Mouse (Mus musculus) retina, adult 2 months (tissue): ENCODE data around the gene Atp5d.

Source experiments
- DNase-seq: peaks from one replicate; pipeline ENCODE4 v3.0.0-alpha.2; 2012; ENCODE audit warnings: low read depth, low spot score

Gene Atp5d

GRCm38 (mm10) chr10:80152071-80152872 lies 13.8 kb downstream of the Atp5d start:
- DNase-seq = no peak

DNA sequence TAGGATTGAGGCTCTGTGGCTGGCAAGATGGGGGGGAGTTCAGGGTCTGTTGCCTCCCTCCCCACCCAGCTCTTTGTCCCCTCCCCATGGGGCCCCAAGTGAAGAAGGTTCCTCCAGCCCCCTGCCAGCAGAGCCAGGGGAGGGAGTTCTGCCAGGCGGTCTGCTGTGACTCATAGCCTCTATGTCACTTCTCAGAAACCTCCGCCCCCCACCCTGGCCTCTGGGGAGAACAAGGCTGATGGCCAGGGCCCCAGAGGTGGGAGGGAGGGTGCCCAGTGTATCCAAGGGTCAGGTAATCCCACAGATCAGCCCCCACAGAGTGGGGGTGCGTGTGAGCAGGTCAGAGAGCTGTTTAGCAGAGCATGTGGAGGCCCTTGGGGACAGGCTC lies 14.4 kb downstream of the Atp5d start:
- no peak for DNase-seq

GRCm38 (mm10) chr10:80153713-80154112 lies 15.3 kb downstream of the Atp5d start:
- no peak for DNase-seq

DNA sequence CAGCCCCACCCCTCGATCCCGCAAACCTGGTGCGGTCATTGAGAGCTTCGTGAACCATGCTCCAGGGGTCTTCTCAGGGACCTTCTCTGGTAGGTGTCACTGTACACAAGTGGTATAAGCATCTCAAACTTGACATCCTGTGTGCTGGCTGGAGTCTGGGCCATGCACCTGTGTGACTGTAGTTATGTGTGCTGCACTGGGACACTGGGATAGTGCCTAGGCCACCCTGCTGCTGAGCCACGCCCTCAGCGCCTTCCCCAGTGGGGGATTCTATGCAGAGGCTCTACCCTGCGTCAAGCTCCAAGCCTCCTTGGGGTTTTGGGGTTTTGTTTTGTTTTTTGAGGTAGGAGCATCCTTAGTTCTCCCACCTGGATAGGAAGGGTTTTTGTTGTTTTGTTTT lies 16.0 kb downstream of the Atp5d start:
- no peak for DNase-seq

GRCm38 (mm10) chr10:80155277-80155676 lies 16.8 kb downstream of the Atp5d start:
- DNase-seq = no peak

DNA sequence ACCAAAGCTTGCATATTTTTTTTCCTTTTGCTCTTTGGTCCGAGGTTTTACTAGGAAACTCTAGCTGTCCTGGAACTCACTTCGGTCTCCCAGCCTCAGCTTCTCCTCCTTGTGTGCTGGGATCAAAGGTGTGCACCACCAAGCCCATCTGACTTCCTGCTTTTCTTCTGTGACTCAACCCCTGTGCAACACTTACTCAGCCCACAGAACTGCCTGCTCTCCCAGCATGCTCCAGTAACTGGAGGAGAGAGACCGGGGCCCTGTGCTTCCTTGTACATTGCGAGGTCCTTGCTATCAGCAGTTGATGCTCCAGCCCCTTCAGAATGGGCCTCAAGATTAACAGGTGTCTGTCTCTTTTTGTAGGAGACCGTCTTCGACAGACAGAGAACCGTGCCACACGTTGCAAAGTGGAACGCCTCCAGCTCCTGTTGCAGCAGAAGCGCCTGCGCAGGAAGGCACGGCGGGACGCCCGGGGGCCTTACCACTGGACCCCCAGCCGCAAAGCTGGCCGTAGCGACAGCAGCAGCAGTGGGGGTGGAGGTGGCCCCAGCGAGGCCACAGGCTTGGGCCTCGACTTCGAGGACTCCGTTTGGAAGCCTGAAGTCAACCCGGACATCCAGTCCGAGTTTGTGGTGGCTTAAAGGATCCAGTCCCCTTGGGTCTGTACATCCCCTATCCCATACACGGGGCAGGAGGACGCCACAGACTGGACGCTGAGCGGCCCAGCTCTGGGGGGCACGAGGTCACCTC lies 17.7 kb downstream of the Atp5d start:
- no peak for DNase-seq

GRCm38 (mm10) chr10:80156752-80157053 lies 18.3 kb downstream of the Atp5d start:
- DNase-seq = no peak

DNA sequence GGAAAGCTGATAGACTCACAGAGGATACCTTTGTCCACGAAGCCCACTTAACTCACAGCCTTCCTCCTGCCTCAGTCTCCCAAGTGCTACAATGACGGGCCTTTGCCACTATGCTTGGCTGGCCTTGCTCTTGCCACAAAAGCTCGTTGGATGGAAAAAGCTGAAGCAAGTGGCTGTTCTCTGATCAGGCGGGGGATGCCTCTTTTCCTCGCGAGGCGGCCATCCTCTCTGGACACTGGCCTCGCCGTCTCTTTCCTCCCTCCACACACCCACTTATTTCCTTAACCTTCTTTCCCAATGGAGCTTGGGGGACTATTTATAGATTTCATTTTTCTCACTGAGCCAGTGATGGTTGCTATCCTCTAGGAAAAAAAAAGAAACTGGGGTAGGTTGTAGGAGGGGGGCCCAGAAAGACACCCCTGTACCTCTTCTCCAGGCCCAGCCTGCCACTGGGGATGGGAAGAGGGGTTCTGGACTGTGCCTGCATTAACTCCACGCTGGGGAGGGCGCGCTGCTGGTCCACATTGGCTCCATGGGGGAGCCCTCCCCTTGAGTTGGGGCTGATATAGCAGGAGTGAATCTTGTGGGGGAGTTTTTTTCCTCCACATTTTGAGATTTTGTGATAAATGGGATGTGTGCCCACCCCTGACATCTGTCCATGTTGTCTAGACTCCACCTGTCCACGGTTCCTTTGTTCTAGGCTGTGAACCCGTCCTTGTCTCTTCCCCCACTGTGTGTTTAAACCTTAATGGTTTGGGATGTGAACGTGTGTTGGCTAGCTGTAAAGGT lies 18.9 kb downstream of the Atp5d start:
- DNase-seq = no peak

DNA sequence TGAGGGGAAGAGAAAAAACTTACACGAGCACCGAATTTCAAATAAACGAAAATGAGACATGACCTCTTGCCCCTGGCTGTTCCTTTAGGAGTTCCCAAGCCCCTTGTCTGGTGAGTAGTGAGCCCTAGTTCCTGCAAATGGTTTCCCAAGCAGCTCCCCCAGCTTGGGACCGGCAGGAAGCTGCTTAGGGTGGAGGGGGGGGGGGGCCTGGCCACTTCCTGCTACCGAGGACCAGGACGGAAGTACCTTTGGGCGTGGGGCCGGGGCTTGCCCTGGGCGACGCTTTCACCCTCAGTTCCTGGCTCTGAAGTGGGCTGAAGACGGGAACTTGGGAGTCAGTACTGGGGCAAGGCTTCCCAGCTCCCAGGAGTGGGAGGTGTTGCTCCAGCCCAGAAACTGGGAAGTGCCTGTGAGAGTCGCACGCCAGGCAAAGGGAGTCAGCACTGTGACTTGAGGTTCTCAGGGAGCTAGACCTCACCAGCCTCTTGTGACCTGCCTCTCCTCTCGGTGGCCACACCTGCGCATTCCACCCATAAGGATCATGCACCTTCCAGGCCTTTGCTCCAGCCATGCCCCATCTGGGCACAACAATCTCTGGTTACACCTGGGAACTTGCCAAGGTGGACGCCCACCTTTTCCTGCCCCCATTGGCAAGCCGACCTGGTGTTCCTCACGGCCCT lies 20.0 kb downstream of the Atp5d start:
- DNase-seq = no peak

DNA sequence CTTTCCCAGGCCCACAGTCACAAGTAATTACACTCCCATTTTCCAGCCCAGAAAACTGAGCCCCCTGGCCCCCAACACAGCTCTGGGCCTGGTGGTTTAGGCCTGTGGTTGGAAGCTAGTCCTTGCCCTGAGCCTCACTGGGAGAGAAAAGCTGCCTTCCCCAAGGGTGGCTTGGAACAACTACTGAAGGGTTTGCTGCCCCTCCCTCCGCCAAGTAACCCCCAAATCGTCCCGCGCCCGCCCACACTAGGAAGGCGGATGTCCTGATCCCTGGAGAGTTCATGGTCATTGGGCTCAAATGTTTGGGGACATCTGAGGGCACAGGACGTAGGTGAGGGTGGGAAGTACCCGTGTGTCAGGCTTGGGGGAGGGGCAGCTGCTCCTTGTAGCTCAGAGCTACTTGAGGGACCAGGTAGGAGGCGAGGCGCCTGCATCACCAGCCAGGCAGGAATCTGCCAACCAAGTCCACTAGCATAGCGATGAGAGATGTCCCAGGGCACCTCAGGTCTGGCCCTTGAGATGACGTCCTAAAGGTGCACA lies 20.7 kb downstream of the Atp5d start:
- DNase-seq = no peak

DNA sequence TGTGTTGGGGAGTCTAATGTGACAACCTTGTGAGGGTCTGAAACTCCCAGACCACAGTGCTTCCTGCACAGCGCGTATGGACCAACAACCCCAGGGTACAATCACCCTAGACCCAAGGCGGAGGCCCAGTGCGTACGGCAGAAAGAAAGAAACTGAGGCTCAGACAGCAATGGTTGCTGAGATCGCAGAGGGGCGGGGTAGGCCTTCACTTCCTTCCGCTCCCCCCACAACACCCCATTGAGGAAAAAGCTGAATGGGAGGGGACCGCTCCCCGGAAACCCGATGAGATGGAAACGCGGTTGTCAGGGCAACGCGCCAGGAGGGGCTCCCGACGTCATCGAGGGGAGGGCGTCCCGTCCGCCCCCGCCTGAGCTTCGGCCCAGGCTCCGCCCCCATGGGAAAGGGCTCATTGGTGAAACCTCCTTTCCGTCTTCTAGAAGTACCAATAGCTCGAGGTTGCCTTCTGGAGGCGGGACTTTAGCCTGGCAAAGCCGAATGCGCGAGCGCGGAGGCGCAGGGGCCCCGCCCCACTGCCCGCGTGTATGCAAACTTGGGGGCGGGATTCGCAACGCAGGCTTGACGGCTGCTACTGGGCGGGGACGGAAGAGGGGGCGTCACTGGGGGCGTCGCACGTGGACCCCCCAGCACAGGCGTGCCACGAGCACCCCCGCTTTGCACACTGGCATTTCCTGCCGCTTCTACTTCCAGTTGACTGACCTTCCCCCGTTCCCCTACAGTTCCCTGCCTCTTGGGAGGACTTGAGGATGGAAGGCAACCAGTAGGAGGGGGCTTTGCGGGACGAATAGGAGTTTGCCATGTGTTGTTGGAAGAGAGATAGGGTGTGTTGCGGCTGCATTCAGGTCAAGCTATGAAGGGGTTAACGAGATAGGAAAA lies 21.4 kb downstream of the Atp5d start:
- peak; percentile 95 for DNase-seq

DNA sequence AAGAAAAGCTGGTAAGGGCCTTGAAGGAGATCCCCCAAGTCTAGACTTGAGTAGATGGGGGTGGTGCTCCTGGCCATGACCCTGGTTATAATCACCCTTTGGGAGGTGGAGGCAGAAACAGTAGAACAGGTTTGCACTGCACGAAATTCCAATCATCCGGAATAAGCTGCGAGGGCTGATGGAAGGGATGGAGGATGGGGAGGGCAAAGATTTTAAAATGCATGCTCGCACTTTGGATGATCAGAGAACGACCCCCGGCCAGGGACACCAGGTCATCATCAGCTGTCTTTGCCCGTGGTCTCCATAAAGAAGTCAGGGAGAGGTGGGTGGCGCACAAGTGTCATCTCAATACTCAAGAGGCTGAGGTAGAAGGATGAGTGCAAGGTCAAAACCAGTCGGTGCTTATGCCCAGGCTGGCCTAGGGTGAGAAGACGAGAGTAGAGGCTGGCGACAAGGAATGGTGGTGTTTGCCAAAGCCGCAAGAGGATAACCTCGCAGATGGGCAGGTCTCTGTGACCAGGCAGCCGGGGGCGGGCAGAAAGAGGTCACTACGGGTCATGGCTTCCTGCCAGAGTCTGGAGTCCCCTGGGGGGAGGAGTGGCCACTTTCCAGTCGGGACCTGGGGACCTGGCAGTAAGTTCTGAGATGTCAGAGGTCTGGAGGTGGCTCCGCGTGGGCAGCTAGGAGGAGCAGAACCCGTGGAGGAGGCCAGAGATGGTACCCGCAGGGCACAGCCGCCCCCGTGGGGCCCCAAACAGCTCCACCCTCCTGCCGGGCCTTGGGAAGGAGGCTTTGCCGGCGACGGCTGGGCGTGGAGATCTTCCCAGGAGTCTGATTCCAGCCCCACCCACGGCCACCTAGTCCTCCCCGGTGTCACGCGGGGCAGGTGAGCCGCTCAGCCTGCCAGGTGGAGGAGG lies 22.3 kb downstream of the Atp5d start:
- DNase-seq = no peak

DNA sequence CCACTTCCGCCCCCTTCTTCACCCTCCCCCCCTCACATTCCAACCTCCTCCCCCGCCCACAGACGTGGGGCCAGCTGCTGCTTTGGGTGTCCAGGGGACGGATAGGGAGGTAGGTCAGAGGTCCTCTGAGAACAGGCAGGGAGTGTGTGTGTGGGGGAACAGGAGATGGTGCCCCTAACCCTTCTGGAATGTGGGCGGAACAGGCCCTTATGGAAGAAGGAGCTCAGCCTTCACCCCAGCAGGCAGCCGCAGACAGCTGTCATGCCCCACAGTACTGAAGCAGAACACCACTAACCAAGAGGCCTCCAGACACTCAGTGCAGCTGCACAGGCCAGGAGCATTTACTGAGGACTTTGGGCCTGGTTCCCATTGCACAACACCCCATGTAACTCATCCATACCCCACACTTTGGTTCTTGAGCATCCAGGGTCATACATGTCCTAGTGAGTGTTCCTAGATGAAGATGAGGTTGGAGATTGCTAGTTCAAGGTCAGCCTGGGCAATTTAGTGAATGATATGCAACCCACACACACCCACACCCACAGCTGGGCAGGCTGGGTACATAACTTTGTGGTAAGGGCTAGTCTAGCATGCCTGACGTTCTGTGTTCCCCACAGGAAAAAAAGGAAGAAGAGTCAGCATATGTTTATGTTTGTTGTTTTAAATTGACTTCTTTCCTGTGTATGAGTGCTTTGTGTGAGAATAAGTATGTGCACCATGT lies 23.2 kb downstream of the Atp5d start:
- no peak for DNase-seq

DNA sequence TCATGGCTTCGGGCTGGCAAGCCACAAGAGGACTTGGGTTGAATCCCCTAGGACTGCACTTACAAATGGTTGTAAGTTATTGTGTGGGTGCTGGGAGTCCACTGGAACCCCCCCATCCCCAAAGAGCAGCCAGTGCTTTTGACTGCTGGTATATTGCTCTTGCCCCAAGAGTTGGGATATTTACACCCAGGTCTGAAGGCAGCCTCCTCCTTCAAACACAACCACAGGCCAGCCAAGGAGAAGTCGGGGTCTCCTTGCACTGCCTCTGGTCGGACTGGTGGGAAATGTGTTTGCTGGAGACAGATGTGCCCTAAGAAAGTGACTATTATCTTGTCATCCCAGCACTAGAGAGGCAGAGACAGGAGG lies 23.8 kb downstream of the Atp5d start:
- DNase-seq = no peak

GRCm38 (mm10) chr10:80162716-80163299 lies 24.4 kb downstream of the Atp5d start:
- no peak for DNase-seq

DNA sequence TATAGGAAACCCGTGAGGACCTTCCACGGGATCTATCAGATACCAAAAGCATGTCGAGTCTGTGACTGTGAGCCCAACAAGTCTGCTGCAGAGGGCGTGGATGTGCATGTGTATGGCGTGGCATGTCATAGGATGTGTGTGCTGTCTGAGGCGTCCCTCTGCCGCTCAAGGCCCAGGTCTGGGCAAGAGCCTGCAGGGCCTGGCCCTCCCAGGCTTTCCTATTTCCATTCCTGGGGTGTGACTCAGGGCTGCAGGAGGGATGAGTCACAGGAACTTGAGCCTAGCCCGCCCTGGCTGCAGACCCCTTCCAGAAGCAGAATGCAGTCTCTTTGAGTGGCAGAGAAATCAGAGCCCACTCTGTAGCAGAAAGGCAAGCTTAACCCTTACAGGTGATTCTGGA lies 25.3 kb downstream of the Atp5d start:
- DNase-seq = no peak

DNA sequence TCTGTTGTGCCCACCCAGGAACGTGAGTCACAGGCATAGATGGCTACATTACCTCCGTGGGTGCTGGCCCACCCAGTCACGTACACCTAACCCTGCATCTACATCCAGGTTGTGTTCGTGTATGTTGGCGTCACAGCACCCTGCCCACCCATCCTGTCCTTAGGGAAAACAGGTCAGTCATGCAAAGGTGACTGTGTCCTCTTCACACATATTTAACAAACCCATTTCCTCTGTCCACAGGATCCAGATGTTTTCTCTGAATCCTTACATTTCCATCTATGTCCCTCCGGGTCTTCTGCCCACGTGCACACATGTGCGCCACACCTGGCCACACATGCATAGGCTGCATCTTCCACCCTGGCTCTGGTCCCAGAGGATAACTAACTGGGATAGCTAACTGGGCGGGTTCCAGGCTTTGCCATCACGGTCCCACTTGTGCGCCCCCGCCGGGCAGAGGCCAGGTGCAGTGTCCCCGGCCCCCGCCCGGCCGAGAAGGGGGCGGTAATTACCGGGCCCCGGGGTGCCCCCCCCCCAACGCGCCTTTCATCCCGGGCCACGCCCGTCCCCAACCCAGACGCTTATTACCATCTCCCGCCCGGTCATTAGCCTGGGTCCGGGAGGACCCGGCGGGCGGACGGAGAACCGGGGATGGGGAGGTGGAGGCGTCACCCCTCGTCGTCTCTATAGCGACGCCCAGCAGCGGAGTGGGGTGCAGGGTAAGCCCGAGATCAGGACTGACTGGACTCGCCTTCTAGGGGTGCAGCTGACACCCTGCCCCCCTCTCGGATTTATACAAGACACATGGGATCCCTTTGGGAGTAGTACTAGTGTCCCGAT lies 25.9 kb downstream of the Atp5d start:
- DNase-seq = no peak

DNA sequence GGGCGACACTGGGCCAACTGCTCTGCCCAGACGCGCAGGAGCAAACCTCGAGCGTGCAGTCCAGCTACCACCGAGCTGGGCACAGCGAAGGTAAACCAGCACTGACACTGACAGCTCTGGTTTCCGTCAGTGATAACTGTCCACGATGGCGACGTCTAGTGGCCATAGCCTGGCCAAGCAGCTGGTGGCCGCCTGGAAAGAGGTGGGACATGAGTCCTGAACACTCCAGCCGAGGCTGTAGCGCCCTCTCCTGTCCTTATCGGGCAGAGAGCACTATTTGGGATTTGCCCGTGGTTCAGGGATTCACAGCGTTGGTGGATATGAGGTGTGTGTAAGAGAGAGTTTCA lies 26.5 kb downstream of the Atp5d start:
- DNase-seq = peak; percentile 92
